Mouse (Mus musculus) neural tube, embryonic 13.5 days (tissue): ENCODE data around the gene Rbl1. TPM values are rescaled to one million over a fixed set of nuclear protein-coding genes. Genes with fewer than 3 reads are reported as not detected.
A peak's percentile ranks its signal among the peaks of the same experiment; 100 is the strongest.

ENCODE experiments used
- ATAC-seq: fragments of 200-750 bp; cut with Nextera tagmentation; 2 replicates; pipeline ENCODE4 v1.8.0; 2017; ENCODE audit warnings: low read depth, mild to moderate bottlenecking, moderate TSS enrichment, moderate library complexity
- H3K27ac ChIP-seq: fragments of 300-500 bp; sonication (generic); replicated peaks from 2 replicates; pipeline ENCODE4 v1.5.1; 2015; ENCODE audit warnings: moderate library complexity, mild to moderate bottlenecking, inconsistent platforms
- H3K27me3 ChIP-seq: fragments of 300-500 bp; sonication (generic); 2 replicates; pipeline ENCODE4 v1.6.1; 2015; ENCODE audit warnings: mild to moderate bottlenecking, inconsistent platforms
- H3K36me3 ChIP-seq: fragments of 300-500 bp; sonication (generic); 2 replicates; pipeline ENCODE4 v1.6.1; 2015; ENCODE audit warnings: mild to moderate bottlenecking, inconsistent platforms
- H3K4me1 ChIP-seq: fragments of 300-500 bp; sonication (generic); replicated peaks from 2 replicates; pipeline ENCODE4 v1.6.1; 2015; ENCODE audit warnings: inconsistent platforms
- H3K4me2 ChIP-seq: fragments of 300-500 bp; sonication (generic); 2 replicates; pipeline ENCODE4 v1.6.1; 2015; ENCODE audit warnings: inconsistent platforms, mild to moderate bottlenecking, moderate library complexity
- H3K4me3 ChIP-seq: fragments of 300-500 bp; sonication (generic); 2 replicates; pipeline ENCODE4 v1.5.1; 2015; ENCODE audit warnings: mild to moderate bottlenecking, inconsistent platforms
- H3K9ac ChIP-seq: fragments of 300-500 bp; sonication (generic); 2 replicates; pipeline ENCODE4 v1.6.1; 2015; ENCODE audit warnings: moderate library complexity, mild to moderate bottlenecking, inconsistent platforms
- H3K9me3 ChIP-seq: fragments of 300-500 bp; sonication (generic); 2 replicates; pipeline ENCODE4 v1.6.1; 2016; ENCODE audit warnings: inconsistent platforms
- WGBS: fragments of 180-500 bp; shearing (Covaris S2); methylation state at CpG from one replicate; pipeline ENCODE4 v1.1.7; 2015; 5-methylcytosine and 5-hydroxymethylcytosine counted together
- polyA plus RNA-seq: library from polyadenylated mRNA; unstranded; fragments of >200 nt; fragmentation: Nextera tagmentation; extraction: Ambion mirVana; gene quantifications from 2 replicates; pipeline ENCODE4 v1.2.1, GENCODE M21; 2015

Rbl1 gene
- polyA plus RNA-seq, 1 experiment from 2014 or later = 6.5 TPM

- Histone ChIP-seq H3K4me2 (no peak overlapping the region), H3K9me3 (peaks cover 12% of the 10 kb centered on the region; the same call in 1 of the 2 replicates), H3K4me3 (no peak overlapping the region), H3K9ac (no peak overlapping the region), H3K27me3 (no peaks in the 10 kb centered on the region), H3K36me3 (no peaks in the 10 kb centered on the region), H3K27ac (no peak overlapping the region), H3K4me1 (peaks cover 12% of the 10 kb centered on the region)
- 80% methylated on average over 5 of the region's 5 CpGs for WGBS
- ATAC-seq = no peak
These were observed 65.5 kb downstream of the Rbl1 start for GRCm38 (mm10) chr2:157138808-157139207.

GRCm38 (mm10) chr2:157137959-157138731 lies 66.2 kb downstream of the Rbl1 start:
- Histone ChIP-seq H3K36me3 (no peaks in the 10 kb centered on the region), H3K27ac (no peak overlapping the region), H3K4me2 (no peak overlapping the region), H3K9ac (no peak overlapping the region), H3K4me3 (no peak overlapping the region), H3K4me1 (peaks cover 16% of the 10 kb centered on the region), H3K9me3 (peaks cover 12% of the 10 kb centered on the region; the same call in 1 of the 2 replicates), H3K27me3 (no peaks in the 10 kb centered on the region)
- 88% methylated on average over 9 of the region's 9 CpGs for WGBS
- no peak for ATAC-seq

GRCm38 (mm10) chr2:157136646-157137045 lies 67.7 kb downstream of the Rbl1 start:
- H3K4me3 ChIP-seq = no peak overlapping the region
- no peak overlapping the region for H3K9ac ChIP-seq
- 66% methylated on average over 2 of the region's 2 CpGs for WGBS
- no peak for ATAC-seq
- no peak overlapping the region for H3K27ac ChIP-seq
- no peaks in the 10 kb centered on the region for H3K36me3 ChIP-seq
- no peak overlapping the region for H3K4me2 ChIP-seq
- H3K4me1 ChIP-seq = peaks cover 17% of the 10 kb centered on the region
- H3K27me3 ChIP-seq = no peaks in the 10 kb centered on the region
- H3K9me3 ChIP-seq = peaks cover 12% of the 10 kb centered on the region; the same call in 1 of the 2 replicates

- Histone ChIP-seq H3K27me3 (no peaks in the 10 kb centered on the region), H3K9ac (no peak overlapping the region), H3K4me2 (no peak overlapping the region), H3K4me3 (no peak overlapping the region), H3K27ac (no peak overlapping the region), H3K9me3 (peaks cover 11% of the 10 kb centered on the region; the same call in 1 of the 2 replicates), H3K36me3 (no peaks in the 10 kb centered on the region), H3K4me1 (peaks cover 17% of the 10 kb centered on the region)
- WGBS = 93% methylated on average over 4 of the region's 4 CpGs
- no peak for ATAC-seq
These were observed 68.2 kb downstream of the Rbl1 start for GRCm38 (mm10) chr2:157136176-157136575.

- peak; percentile 28; the same call in 1 of the 2 replicates for ATAC-seq
- Histone ChIP-seq H3K4me1 (peaks cover 17% of the 10 kb centered on the region), H3K9ac (peak overlapping the region; percentile 76), H3K4me3 (peak overlapping the region; percentile 75), H3K36me3 (no peaks in the 10 kb centered on the region), H3K4me2 (peak overlapping the region; percentile 97), H3K27me3 (no peaks in the 10 kb centered on the region), H3K27ac (peak overlapping the region; percentile 39; the same call in 1 of the 2 replicates), H3K9me3 (peaks cover 8% of the 10 kb centered on the region; the same call in 1 of the 2 replicates)
- WGBS = 68% methylated on average over 10 of the region's 10 CpGs
These were observed 68.7 kb downstream of the Rbl1 start for GRCm38 (mm10) chr2:157135529-157136120.

GRCm38 (mm10) chr2:157135014-157135413 lies 69.3 kb downstream of the Rbl1 start, which contains the start of gene Samhd1:
Gene Samhd1, minus strand, starts transcription at chr2:157135265.
- Histone ChIP-seq H3K4me2 (peak within 1 kb of the TSS; percentile 97), H3K4me1 (peaks cover 17% of the 10 kb centered on the region), H3K36me3 (no peaks in the 10 kb centered on the region), H3K9me3 (peaks cover 8% of the 10 kb centered on the region; the same call in 1 of the 2 replicates), H3K27ac (peak within 1 kb of the TSS; percentile 39; the same call in 1 of the 2 replicates), H3K27me3 (no peaks in the 10 kb centered on the region), H3K4me3 (peak within 1 kb of the TSS; percentile 75), H3K9ac (peak within 1 kb of the TSS; percentile 76)
- under 1% methylated on average over 32 of the region's 32 CpGs for WGBS
- peak; percentile 93 for ATAC-seq

GRCm38 (mm10) chr2:157134479-157134931 lies 69.8 kb downstream of the Rbl1 start:
- H3K27ac ChIP-seq = no peak overlapping the region; the same call in 1 of the 2 replicates
- H3K27me3 ChIP-seq = no peaks in the 10 kb centered on the region
- WGBS = under 1% methylated on average over 25 of the region's 25 CpGs
- H3K36me3 ChIP-seq = no peaks in the 10 kb centered on the region
- peaks cover 17% of the 10 kb centered on the region for H3K4me1 ChIP-seq
- peak; percentile 68 for ATAC-seq
- peak overlapping the region; percentile 75 for H3K4me3 ChIP-seq
- H3K4me2 ChIP-seq = peak overlapping the region; percentile 97
- peaks cover 2% of the 10 kb centered on the region; the same call in 1 of the 2 replicates for H3K9me3 ChIP-seq
- peak overlapping the region; percentile 76 for H3K9ac ChIP-seq

GRCm38 (mm10) chr2:157133769-157134478 lies 70.4 kb downstream of the Rbl1 start:
- WGBS = 23% methylated on average over 11 of the region's 11 CpGs
- H3K9ac ChIP-seq = peak overlapping the region; percentile 76
- H3K4me2 ChIP-seq = peak overlapping the region; percentile 97
- H3K4me1 ChIP-seq = peaks cover 17% of the 10 kb centered on the region
- no peaks in the 10 kb centered on the region for H3K27me3 ChIP-seq
- peak overlapping the region; percentile 75 for H3K4me3 ChIP-seq
- no peaks in the 10 kb centered on the region for H3K9me3 ChIP-seq
- no peak for ATAC-seq
- no peaks in the 10 kb centered on the region for H3K36me3 ChIP-seq
- no peak overlapping the region for H3K27ac ChIP-seq

GRCm38 (mm10) chr2:157132686-157133540 lies 71.4 kb downstream of the Rbl1 start:
- 90% methylated on average over 3 of the region's 3 CpGs for WGBS
- Histone ChIP-seq H3K4me3 (no peak overlapping the region), H3K9me3 (no peaks in the 10 kb centered on the region), H3K36me3 (no peaks in the 10 kb centered on the region), H3K4me1 (peaks cover 17% of the 10 kb centered on the region), H3K27ac (no peak overlapping the region), H3K4me2 (no peak overlapping the region), H3K9ac (no peak overlapping the region), H3K27me3 (no peaks in the 10 kb centered on the region)
- no peak for ATAC-seq

- 96% methylated on average over 1 of the region's 1 CpGs for WGBS
- Histone ChIP-seq H3K4me2 (no peak overlapping the region), H3K4me1 (peaks cover 17% of the 10 kb centered on the region), H3K36me3 (no peaks in the 10 kb centered on the region), H3K4me3 (no peak overlapping the region), H3K27ac (no peak overlapping the region), H3K9me3 (no peaks in the 10 kb centered on the region), H3K27me3 (no peaks in the 10 kb centered on the region), H3K9ac (no peak overlapping the region)
- no peak for ATAC-seq
These were observed 72.2 kb downstream of the Rbl1 start for GRCm38 (mm10) chr2:157132086-157132485.

- Histone ChIP-seq H3K4me3 (no peak overlapping the region), H3K27me3 (no peaks in the 10 kb centered on the region), H3K9ac (no peak overlapping the region), H3K4me2 (no peak overlapping the region), H3K36me3 (peaks cover 4% of the 10 kb centered on the region; the same call in 1 of the 2 replicates), H3K9me3 (no peaks in the 10 kb centered on the region), H3K27ac (no peak overlapping the region), H3K4me1 (peaks cover 17% of the 10 kb centered on the region)
- no peak for ATAC-seq
- WGBS = 90% methylated on average over 8 of the region's 8 CpGs
These were observed 73.4 kb downstream of the Rbl1 start for GRCm38 (mm10) chr2:157130813-157131514.
